Mouse (Mus musculus) lung, postnatal 4 days (tissue): Measurements from ENCODE around the gene Mup13.
"Not testable (repeated sequence)": the region's sequence is repeated elsewhere in the genome, so short reads cannot be mapped to it uniquely, and the experiment has no call there.

Experiments used
- DNase-seq, 2 experiments: peaks; one replicate each; pipeline ENCODE4 v3.0.0; 2021

Gene Mup13

DNA sequence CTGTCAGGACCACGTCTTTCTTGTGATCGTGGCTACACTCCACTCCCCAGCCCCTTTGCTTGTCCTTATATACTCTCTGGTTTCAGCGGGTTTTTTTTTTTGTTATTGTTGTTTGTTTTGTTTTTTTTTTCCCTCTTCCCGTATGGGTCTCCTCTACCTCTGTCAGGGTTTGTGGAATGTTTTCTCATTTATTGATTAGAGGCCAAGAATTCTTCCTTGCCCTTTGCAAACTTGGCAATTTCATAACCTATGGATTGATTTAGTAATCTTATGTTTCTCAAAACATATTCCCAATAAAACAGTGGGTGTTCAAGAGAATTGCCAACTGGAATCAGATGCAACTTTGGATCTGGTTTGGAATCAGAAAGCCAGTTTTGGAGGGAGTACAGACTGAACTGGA, at the start of gene Mup13:
Mup13 (minus strand) TSS at position 101 of the 400 bp plus-strand sequence.
- DNase-seq, result not testable (repeated sequence)
